Comparison of ENCODE assay signal across 12 mouse cellular contexts in the genomic region with DNA sequence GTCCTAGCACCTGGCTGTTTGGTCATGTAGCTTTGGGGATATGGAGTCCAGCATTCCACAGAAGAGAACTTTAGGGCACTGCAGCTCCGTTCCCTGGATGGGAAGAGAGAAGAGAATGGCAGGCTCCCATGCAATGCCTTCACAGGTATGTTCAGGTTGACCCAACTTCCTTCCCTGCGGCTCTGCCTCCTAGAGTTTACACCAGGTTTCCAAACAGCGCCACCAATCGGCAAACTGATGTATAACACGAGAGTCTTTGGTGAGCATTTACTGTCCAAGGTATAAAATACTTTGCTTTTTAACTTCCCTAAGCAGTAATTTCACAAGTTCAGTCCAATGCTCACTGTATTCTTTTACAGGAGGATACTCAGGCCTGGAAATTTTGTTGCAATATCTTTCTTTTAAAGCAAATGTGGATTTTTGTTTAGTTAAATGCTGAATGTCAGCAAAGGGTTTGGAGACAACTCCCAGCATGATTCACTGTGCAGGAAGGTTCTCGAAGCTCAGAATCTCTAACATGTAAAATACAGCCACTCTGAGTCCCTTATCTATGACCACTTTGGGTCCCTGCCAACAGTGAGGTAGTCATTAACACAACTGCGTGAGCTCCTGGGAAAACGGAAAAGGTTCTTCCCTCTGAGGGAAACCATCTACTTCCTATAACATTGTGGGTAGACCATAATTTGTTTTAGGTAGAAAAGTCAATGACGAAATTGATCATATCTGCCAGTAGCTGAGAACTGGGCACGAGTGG. TPM values are rescaled to one million over a fixed set of nuclear protein-coding genes. Genes with fewer than 3 reads are reported as not detected.
A peak's percentile ranks its signal among the peaks of the same experiment; 100 is the strongest.
DNase-seq lines count a peak whose midpoint lies in the region; ATAC-seq and TF ChIP-seq lines count a peak whose summit lies in the region.
"Had no signal": no experiment of that assay in that cellular context is flagged by ENCODE, and none has a peak within 500 bp of the region (broad histone marks: within the 10 kb centered on the region; RNA-seq: fewer than 3 reads in every experiment).

No protein-coding gene starts in this region.

- WGBS in heart, embryonic 11.5 days (ENCODE audit: insufficient replicate concordance), result 50% methylated on average over 10 of the region's 10 CpGs
- 43% methylated on average over 10 of the region's 10 CpGs for WGBS in lung, adult 2 months
- 37% methylated on average over 10 of the region's 10 CpGs for WGBS in small intestine, adult 2 months

- H3K9me3 ChIP-seq in heart, embryonic 11.5 days (replicated peaks; ENCODE audit: control insufficient read depth, low read length), result no peaks in the 10 kb centered on the region
- H3K9me3 ChIP-seq: embryonic facial prominence, embryonic 13.5 days had no signal

- no peak overlapping the region for H3K4me3 ChIP-seq in heart, embryonic 11.5 days (ENCODE audit: low read depth, low read length)
- H3K4me3 ChIP-seq in lung, adult 2 months (replicated peaks; ENCODE audit: extremely low read depth, low read depth, low read length), result no peak overlapping the region
- no peak overlapping the region for H3K4me3 ChIP-seq in small intestine, adult 2 months (ENCODE audit: low read depth, low read length)
- H3K4me3 ChIP-seq: embryonic facial prominence, embryonic 13.5 days had no signal

- TF ChIP-seq POLR2A in lung, adult 2 months (IDR thresholded peaks at IDR 0.05; ENCODE audit: borderline replicate concordance, extremely low read depth, low read depth, low read length), result no peak
- TF ChIP-seq POLR2A in small intestine, adult 2 months (IDR thresholded peaks at IDR 0.05; ENCODE audit: low read depth, low read length), result no peak

- DNase-seq in heart, postnatal 25 days (ENCODE audit: low spot score), result no peak
- DNase-seq in lung, adult 2 months, result no peak
- no peak for DNase-seq in lung, postnatal 25 days (ENCODE audit: low spot score)
- DNase-seq in adrenal gland, postnatal 25 days, result peak; percentile 10
- DNase-seq in gastrocnemius, postnatal 4 days (ENCODE audit: low spot score in 2 of 2), result no peak
- no peak for DNase-seq in frontal cortex, postnatal 14 days (ENCODE audit: low spot score in 2 of 2)
- DNase-seq: right cerebral cortex, postnatal 4 days had no signal

- H3K27me3 ChIP-seq in heart, embryonic 11.5 days (ENCODE audit: control insufficient read depth, insufficient read depth, low read length), result no peaks in the 10 kb centered on the region
- H3K27me3 ChIP-seq in small intestine, adult 2 months (ENCODE audit: control insufficient read depth, insufficient read depth, low read length), result no peaks in the 10 kb centered on the region
- H3K27me3 ChIP-seq: embryonic facial prominence, embryonic 13.5 days had no signal

- H3K27ac ChIP-seq in heart, embryonic 11.5 days (ENCODE audit: low read depth, low read length), result no peak overlapping the region
- no peak overlapping the region for H3K27ac ChIP-seq in small intestine, adult 2 months (ENCODE audit: insufficient read depth, low read depth, low read length)
- H3K27ac ChIP-seq: embryonic facial prominence, embryonic 13.5 days had no signal

- intact Hi-C loops in heart, postnatal 25 days (cut with DNase I), result no loop called here

- 0 out of 2 replicates have a peak, but pooled peaks have one; percentile 9 for TF ChIP-seq CTCF in lung, adult 2 months (IDR thresholded peaks at IDR 0.05; ENCODE audit: insufficient read depth, low read length)
- TF ChIP-seq CTCF in small intestine, adult 2 months (IDR thresholded peaks at IDR 0.05; ENCODE audit: extremely low read depth, insufficient read length, insufficient replicate concordance, low read depth, low read length), result peak; percentile 46; the same call in 1 of the 2 replicates

- no peaks in the 10 kb centered on the region for H3K4me1 ChIP-seq in heart, embryonic 11.5 days (ENCODE audit: control insufficient read depth, insufficient read depth, low read length)
- no peaks in the 10 kb centered on the region for H3K4me1 ChIP-seq in lung, adult 2 months (ENCODE audit: control insufficient read depth, insufficient read depth, low read length)
- no peaks in the 10 kb centered on the region; the same call in 1 of the 2 replicates for H3K4me1 ChIP-seq in small intestine, adult 2 months (ENCODE audit: control insufficient read depth, insufficient read depth, insufficient read length, low read length)
- H3K4me1 ChIP-seq: embryonic facial prominence, embryonic 13.5 days had no signal

- no peaks in the 10 kb centered on the region for H3K36me3 ChIP-seq in heart, embryonic 11.5 days (ENCODE audit: control insufficient read depth, insufficient read depth, low read length)
- H3K36me3 ChIP-seq in small intestine, adult 2 months (ENCODE audit: control insufficient read depth, insufficient read depth, low read length), result no peaks in the 10 kb centered on the region
- H3K36me3 ChIP-seq: embryonic facial prominence, embryonic 13.5 days had no signal

- ATAC-seq in heart, embryonic 11.5 days (replicated peaks; ENCODE audit: insufficient number of reproducible peaks, low FRiP score, low TSS enrichment), result 0 out of 2 replicates have a peak, but pooled peaks have one; percentile 46
- ATAC-seq: inflammation-experienced regulatory T-cells, adult 6 months had no signal

- no peak overlapping the region for H3K9ac ChIP-seq in heart, embryonic 11.5 days (ENCODE audit: low read depth, low read length)
- H3K9ac ChIP-seq: embryonic facial prominence, embryonic 13.5 days had no signal

- H3K4me2 ChIP-seq in heart, embryonic 11.5 days, result no peak overlapping the region; the same call in 1 of the 2 replicates

RNA-seq across cellular contexts. Expression of a gene that starts 10.6 kb away (rescaled TPM):
- 1.0 and 1.2 TPM in 2 replicates for polyA plus RNA-seq in heart, embryonic 11.5 days (2014; fragmentation: Nextera tagmentation; extraction: Ambion mirVana)
- not detected for total RNA-seq in heart, postnatal 25 days (2021)
- 0.50 and 0.91 TPM in 2 replicates for polyA plus RNA-seq in lung, adult 2 months (2012; rRNA removed)
- total RNA-seq in adrenal gland, postnatal 25 days (2021), result 158 and 187 TPM in 2 replicates
- polyA plus RNA-seq in small intestine, adult 2 months (2012; rRNA removed), result 0.15 and 0.85 TPM in 2 replicates
- total RNA-seq in gastrocnemius, postnatal 4 days (2021), result under 1 TPM; 0.12 to 0.23 TPM
- total RNA-seq: MEL had no signal

Comparison
In these comparisons a context has a peak if more than half of its experiments do, and no peak if none do; other contexts are left out.
1. RNA of a gene that starts 10.6 kb away (total RNA-seq): 158 to 187 TPM in adrenal gland, postnatal 25 days; 0.12 to 0.23 TPM in gastrocnemius, postnatal 4 days and not detected in heart, postnatal 25 days; every median in the first group is over 100 times any median in the second.